Mouse (Mus musculus) heart, adult 8-10 months (tissue): ENCODE results near the gene Serpini1. TPM values are rescaled to one million over a fixed set of nuclear protein-coding genes. Genes with fewer than 3 reads are reported as not detected.

Experiments used
- DNase-seq: peaks from one replicate; pipeline ENCODE4 v3.0.0; 2022; ENCODE audit warnings: low spot score
- total RNA-seq, 4 experiments: library from RNA; stranded (reverse); gene quantifications; 2 replicates each; pipeline ENCODE4 v1.2.4; 2022

The Serpini1 gene
- 1 to 10 TPM; 3.1 to 4.9 (median 3.6) TPM for total RNA-seq

DNA sequence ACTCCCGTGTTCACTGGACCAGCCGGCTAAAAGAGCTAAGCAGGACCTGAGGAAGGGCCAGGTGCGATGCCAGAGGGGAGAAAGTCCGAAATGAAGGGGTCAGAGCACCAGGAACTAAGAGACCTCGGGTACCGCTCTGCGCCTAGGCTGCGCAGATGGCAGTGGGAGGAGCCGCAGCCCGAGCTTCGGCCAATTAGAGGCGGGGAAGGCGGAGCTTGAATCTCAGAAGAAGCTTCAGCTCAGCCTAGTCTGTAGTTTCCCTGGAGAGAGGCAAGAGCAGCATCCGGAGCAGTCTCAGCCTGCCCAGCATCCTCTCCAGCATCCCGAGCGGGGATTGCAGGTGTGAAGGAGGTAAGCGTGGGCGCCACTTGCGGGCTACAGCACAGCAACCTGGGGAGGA is at the start of gene Serpini1:
TSS of gene Serpini1 (plus strand) at position 256 of the 400 bp plus-strand sequence.
- peak; percentile 92 for DNase-seq

DNA sequence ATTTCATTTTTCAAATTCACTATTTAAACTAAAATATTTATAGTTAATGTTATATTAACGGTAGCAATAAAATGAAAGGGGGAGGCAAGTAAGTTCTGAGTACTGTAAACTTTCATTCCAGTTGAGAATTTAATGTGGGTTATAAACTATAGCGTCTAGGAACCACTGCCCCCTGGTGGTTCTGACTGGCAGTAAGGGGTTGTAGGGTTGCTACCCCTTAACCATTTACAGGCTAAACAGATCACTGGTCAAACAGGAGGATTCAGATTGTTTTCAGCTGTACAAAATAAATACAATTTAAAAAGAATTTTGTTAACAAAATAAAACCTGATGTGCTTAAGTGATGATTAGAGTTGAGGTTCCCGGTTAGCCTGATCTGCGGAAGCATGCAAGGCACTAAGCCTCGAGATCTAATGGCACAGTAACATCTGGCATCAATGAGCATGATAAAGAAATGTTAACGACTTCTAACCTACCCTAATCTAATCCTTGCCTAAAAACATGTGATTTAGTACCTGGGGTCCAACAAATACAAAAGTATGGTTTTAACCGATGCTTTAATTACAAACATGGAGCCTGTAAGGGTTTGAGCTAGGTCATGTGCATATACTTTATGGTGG is 39.6 kb upstream of the Serpini1 start:
- peak; percentile 22 for DNase-seq

DNA sequence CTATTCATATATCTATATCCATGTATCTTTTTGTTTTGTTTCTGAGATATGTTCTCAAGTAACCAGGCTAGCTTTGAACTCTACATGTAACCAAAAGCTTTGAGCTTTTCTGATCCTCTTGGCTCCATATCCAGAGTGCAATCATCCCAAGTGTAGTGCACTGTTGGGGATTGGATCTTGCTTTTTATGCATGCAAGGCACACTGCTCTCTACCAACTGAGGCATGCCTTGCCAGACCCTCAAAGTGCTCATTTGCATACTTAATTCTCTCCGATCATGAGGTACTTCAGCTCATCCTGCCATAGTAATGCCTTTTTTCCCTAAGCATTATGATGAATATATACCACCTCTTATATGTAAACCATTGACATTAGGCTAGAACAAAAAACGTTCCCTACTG is 36.0 kb upstream of the Serpini1 start:
- DNase-seq = no peak

DNA sequence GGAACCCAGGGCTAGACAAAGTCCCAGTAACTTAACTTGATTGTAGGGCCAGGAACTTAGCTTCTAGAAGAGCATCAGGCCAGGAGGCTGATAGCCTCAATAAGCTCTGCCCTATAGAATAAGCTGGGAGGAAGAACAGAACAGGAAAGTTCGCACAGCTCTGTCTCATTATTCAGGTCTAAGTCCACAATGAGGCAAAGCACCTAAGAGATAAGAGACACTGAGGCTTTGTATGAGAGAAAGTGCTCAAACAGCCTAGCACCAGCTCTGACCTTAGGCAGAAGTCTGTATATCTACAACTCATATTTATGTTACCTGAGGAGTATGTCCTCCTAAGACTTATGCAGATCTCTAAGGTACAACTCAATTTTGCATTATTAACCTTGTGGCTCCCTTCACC is 34.8 kb upstream of the Serpini1 start:
- DNase-seq = no peak

DNA sequence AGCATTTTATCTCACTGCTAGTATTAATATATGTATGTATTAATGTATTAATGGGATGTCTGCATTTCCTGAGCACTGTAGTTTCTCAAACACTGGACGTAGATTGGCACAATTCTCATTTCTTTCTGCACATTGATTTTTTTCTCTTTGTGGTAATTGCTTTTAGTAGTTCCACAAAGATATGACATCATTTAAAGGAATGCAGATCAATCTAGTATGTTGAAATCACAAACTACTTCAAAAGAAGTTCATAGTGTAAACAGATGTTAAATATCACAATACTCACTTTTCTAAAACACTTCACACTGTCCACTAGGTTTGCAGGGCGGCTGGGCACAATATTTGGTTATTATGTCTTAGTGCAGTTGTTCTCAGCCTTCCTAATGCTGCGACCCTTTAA is 26.3 kb upstream of the Serpini1 start:
- DNase-seq = no peak

DNA sequence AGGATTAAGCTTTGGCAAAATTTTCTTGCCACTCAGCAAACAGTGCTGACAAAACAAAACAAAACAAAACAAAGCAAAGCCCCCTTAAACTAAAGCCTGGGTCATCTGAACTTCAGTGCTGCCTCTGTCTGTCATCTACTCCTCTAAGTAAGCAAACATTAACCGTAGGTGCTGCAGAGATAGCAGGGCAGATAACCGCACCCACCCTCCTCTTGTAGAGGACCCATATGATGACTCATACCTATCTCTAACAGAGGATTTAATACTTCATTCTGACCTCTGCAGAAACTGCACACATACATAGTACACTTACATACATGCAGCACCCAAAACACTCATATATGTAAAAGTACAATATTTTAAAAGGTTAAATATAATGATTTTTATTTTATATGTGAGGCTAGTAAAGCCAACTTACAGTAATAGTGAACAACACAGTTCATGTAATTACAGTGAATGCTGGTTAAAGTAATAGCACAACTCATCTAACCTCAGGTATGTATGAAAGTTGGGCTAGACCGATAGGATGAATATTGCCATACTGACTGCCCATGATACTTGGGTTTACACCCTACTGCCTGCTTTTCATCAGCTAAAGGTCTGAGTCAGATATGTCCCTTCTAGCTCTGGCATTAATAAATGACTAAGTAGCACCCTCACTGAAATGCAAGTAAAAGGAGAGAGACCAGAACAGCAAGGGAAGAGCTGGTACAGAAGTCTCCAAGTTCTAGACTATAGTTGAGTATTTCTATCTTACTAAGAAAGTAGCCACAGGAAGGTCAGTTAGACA is 23.1 kb upstream of the Serpini1 start:
- DNase-seq = no peak

DNA sequence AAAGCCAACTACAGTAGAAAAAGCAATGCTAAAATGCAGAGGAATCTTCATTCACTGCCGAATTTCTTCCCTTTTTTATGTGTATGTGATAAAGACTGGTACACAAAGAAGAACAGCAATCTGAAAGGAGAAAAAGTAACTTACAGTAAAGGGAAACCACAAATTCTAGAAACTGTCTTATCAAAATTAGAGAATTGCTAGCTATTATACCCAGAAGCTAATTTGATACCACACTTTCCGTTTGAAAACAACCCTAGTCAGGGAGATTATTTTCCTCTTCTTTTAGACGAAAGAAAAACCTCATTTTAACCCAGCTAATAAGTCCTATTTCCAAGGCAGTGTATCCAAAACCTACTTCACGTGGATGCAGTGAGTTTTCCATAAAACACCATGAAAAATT is 16.1 kb upstream of the Serpini1 start:
- no peak for DNase-seq

DNA sequence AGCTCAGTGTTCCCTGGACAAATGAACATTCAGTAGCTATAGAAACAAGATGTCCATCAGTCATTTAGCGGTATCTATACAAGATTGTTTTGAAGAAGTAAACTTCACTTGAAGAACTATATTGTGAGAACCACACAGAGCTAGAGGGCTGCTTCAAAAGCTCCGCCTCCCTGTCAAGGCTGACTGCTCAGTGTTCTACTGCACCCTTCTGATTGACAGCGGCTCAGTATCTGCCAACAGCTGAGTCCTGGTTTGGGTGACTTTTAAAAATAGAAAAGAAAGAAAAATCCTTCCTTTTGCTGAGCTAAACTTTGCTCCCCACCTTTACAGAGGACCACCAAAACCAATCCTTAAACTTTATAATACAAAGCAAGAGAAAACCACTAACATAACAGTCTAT is 14.5 kb upstream of the Serpini1 start:
- peak; percentile 22 for DNase-seq

DNA sequence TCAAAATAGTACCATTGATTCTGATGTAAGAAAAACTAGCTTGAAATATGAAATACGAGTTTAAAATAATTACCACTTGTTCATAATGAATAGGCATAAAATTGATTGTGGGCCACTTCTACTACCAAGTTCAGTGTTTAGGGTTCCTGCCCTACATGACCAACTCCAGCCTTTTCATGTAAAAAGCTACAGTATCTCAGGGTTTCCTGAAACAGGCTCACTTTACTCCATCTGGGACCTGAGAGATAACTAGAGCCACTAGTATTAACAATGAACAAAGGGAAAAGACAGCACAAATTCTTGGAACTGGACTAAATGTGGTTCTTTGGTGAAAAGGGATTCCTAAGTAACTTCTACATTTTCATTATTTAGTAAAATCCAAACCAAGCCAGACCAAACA is 13.1 kb upstream of the Serpini1 start:
- no peak for DNase-seq

DNA sequence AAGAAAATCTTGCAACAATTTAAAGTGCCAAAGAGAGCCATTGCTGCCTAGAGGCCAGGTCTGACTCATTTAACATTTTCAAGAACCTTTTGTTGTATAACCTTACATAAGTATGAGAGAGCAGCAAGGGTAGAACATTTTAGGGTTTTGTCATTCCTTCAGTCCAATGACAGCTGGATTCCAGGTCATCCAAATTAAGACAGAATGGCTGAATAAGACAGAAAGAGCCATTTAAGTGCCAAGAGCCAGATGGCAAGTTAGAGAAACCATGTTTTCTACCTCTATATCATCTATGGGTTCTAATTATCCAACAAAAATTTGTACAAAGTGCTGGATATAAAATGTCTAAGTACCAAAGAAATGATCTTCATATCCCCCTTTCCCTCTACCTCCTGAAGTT is 6.1 kb upstream of the Serpini1 start:
- DNase-seq = no peak

DNA sequence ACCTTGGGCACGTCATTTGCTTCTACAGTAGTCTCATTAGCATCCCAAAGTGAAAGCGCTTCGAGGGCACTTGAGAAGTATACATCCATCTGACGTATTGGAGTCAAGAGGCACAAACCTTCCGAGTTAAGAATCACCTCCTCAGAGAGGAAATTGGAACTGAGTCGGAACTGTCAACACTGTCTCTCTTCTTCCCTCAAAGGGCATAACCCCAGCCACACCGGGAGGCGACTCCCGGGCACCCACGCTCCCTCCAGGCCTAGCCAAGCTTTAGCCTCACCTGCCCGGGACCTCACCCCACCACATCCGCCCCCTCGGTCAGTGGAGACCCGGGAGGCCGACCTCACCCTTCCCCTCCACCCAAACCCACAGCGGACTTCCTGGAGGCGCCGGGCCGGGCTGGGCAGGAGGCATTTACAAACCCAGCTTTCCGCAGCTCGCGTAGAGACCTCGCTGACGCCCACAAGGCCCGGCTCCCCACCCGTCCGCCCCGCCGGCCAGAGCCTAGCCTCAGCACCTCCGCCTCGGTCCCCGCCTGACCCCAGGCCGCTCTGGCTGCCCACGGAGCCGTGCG is 1.1 kb upstream of the Serpini1 start:
- peak; percentile 26 for DNase-seq

DNA sequence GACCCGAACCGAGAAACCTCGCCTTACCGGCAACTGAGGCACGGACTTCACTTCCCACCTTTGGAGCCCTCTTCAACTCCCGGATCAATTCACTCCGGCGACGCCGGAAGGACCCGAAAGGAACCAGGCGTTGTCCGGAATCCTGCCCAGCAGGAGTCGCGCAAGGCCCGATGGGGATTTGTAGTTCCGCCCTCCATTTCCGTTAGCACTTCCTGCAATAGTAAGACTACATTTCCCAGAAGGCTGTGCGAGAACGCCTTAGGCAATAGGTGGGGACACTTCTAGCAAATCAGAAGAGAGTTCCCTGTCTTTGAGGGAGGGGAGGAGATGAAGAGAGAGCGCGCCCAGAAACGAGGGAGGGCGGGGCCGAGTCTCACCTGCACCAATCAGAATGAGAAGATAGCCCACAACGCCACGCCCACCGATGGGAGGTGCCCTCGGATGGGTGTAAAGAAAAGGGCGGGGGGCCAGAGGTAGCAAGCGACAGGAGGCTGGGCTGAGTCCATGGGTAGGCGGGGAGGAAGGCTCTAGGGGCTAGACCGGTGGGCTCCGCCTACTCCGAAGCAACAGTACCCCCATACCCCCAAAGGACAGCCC is 554 bp upstream of the Serpini1 start, which contains the start of gene Pdcd10:
TSS of gene Pdcd10 (minus strand) at position 162 of the 597 bp plus-strand sequence.
- DNase-seq = peak; percentile 100

DNA sequence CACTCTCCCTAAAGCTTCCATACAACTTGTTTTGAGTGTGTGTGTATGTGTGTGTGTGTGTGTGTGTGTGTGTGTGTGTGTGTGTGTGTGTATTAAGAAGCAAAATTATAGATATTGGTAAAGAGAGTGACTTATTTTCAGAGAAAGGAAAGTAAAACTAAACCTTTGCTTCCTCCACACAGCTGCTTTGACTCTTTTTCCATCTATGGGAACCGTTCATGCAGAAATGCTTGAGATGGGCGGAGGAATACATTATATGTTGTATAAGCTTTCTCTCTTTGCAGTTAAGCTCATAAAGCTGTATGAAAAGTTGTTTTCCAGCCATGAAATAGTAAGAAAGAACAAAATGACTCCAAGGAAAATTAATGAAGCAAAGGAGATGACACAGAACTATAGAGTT is 16.7 kb downstream of the Serpini1 start:
- no peak for DNase-seq

DNA sequence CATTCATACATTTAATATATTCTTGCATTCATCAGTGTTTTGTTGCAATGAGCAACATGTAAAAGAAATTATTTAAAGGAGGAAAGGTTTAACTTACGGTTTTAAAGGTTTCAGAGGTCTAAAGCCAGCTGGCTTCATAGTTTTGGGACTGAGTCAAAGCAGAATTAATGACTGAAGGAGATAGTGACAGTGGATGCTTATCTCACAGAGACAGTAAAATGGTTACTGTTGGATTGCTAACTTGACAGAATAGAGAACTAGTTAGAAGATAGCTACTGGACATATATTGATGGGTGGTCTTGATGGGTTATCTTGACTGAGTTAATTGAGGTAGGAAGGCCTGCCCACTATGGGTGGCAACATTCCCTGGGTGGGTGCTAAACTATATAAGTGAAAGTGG is 18.2 kb downstream of the Serpini1 start:
- DNase-seq = no peak

DNA sequence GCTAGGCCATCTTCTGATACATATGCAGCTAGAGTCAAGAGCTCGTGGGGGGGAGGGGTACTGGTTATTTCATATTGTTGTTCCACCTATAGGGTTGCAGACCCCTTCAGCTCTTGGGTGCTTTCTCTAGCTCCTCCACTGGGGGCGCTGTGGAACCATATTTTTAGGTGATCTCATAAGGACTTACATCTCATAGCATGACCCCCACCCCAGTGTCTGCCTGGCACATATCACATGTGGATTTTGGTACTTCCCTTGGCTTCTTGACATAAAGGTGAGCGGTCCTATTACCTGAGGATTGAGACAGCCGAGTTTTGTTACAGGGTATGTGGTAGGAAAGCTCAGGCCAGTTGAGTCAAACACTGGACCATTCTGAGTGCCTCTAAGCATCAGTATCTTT is 22.0 kb downstream of the Serpini1 start:
- no peak for DNase-seq

DNA sequence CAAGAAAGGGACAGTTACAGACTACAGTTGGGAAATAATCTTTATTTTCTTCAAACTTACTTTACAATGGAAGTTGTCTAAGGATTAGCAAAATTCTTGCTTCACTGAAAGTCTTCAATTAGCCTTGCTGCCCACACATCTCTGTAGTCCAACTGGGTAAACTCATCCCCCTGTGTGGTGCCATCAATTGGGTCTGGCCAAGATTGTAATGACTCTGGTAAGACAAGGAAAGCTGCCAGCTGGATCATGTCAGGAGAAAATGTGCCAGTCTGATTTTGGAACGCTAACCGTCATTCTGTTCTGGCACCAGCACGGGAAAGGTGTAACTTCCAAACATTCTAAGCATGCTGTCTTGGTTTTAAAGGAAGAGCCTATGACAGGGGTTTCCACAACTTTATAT is 25.9 kb downstream of the Serpini1 start:
- DNase-seq = no peak

DNA sequence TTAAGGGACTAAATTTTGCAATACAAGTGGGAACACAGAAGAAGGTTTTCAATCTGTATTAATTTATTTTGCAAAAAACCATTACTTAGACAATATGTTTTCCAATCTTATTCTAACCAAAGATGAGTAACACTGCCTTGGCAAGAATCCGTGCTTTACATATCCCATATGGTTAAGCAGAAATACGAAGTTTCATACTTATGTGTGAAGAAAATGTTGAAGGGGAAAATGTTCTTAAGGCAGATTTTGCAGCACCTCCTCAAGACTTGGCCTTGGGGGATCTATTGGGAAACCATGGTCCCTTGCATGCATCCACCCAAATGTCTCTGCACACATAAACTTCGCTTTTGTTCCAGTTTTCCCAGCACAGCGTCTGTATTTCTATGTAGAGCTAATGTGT is 27.6 kb downstream of the Serpini1 start:
- no peak for DNase-seq

DNA sequence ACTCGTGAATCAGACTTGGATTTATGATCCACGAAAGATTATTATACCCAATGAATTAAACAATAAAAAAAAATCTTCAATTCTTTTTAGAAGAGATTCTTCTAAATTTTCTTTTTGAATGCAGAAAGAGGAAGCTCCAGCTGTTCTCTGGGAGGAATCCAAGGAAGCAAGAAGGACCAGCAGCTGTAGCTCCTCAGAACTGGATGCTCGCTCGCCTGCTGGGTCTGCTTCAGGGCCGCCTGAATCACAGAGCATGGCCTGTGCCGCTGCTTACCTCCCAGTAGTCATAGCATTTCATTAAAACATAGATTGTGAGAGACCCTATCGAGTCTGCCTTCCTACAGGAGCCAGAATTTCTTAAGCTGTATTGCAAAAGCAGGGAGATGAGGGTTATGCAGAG is 53.7 kb downstream of the Serpini1 start:
- DNase-seq = peak; percentile 35

DNA sequence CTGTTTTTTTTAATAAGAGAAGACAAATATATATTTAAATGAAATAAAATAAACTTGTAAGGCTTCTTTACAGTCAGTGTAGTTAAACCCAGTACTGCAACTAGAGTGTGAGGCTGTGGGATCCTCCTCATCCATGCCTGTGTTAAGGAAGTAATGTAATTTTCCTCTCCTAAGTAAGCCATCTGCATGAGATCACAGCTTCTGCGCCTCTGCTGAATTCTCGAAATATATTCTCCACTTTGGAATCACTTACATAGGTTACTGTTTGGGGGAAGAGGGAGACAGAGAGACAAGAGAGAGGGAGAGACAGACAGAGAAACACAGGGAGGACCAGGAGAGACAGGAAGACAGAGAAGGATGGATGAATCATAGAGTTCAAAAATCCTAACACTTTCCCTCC is 67.3 kb downstream of the Serpini1 start:
- DNase-seq = no peak

DNA sequence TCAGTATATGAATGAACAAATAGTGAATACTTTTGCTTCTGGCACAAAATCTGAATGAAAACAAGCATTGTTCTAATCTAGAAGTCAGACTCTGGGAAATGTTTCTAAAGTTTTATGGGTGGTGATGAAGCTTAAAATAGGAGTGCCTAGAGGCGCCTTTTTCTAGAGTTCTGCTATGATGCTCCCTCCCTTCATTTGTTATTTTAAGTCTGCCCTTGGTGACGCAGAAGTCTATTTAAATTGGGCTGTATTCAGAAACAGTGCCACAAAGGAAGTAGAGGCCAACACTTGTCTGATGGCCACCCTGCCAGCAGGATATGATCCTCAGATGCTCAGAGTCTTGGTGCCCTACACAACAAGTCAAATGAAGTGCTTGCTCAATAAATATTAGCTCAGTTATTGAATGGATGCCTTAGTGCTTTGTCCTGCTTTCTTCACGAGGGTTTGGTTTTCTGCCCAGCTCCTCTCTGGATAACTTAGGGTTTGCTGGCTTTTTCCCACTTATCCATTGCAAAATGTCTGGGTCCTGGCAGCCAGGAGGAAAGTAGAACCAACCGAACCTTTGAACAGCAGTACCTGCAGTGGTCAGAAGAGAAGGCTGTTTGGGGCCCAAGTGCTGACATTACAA is 73.8 kb downstream of the Serpini1 start:
- no peak for DNase-seq

DNA sequence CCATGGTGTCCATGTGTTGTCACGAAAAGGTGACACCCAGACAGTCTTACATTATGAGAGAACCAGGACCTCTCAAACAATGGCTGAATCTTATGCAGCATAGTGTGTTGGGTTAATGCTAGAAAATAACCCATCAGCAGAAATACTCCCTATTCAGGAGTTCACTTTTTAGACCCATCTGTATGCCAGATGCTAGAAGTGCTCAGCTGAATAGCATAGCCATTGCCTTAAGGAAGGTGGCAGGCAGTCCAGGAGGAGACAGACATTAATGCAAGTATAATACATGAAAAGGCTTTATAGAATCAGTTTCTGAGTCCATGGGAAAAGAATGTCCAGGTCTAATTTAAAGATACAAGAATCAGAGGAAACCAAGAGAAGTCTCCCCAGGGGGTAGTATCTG is 75.9 kb downstream of the Serpini1 start:
- DNase-seq = no peak

DNA sequence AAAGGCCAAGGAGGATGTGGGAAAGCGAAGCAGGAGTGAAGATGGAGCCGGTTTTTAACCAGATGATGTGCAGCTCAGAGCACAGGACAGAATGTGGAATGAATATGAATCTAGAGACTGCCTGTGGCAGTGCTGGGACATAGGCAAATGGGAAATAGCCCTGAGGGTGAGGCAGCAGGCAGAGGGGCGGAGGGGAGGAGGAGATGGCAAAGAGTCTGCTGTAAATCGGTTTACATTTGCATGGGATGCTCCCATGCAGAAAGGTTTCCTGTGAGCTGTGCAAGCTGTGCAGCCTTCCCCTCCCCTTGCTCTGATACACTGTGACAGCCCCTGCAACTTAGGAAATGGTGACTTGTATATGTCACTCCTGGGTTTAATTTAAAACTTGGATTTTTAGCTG is 76.3 kb downstream of the Serpini1 start:
- no peak for DNase-seq
